Mouse (Mus musculus): Measurements from ENCODE around the gene Sun2.

- TF ChIP-seq CTCF (IDR thresholded peaks at IDR 0.05; ENCODE audit: low read depth) (no peak), EP300 (IDR thresholded peaks at IDR 0.05; ENCODE audit: low read depth) (no peak)
Observed at GRCm38 (mm10) chr15:79755176-79755575, 12.8 kb upstream of the Sun2 start.

Measured in liver, postnatal 0 days (tissue).